Mouse (Mus musculus) midbrain, embryonic 10.5 days (tissue): ENCODE results near the gene Csnk1e. TPM values are rescaled to one million over a fixed set of nuclear protein-coding genes. Genes with fewer than 3 reads are reported as not detected.

Experiments
- DNase-seq: peaks from one replicate; pipeline ENCODE4 v3.0.0-alpha.2; 2017; ENCODE audit warnings: low spot score
- H3K27ac ChIP-seq: fragments of 300-500 bp; sonication (generic); replicated peaks from 2 replicates; pipeline ENCODE4 v1.5.1; 2016; ENCODE audit warnings: mild to moderate bottlenecking
- H3K27me3 ChIP-seq: fragments of 300-500 bp; sonication (generic); 2 replicates; pipeline ENCODE4 v1.6.1; 2016; ENCODE audit warnings: low read depth, mild to moderate bottlenecking; ENCODE audit not compliant: poor library complexity, severe bottlenecking
- H3K36me3 ChIP-seq: fragments of 300-500 bp; sonication (generic); 2 replicates; pipeline ENCODE4 v1.6.1; 2016; ENCODE audit warnings: mild to moderate bottlenecking, moderate library complexity
- H3K4me1 ChIP-seq: fragments of 300-500 bp; sonication (generic); 2 replicates; pipeline ENCODE4 v1.6.1; 2016
- H3K4me3 ChIP-seq: fragments of 300-500 bp; sonication (generic); 2 replicates; pipeline ENCODE4 v1.5.1; 2016; ENCODE audit warnings: mild to moderate bottlenecking, moderate library complexity
- H3K9me3 ChIP-seq: fragments of 300-500 bp; sonication (generic); replicated peaks from 2 replicates; pipeline ENCODE4 v1.6.1; 2016; ENCODE audit warnings: mild to moderate bottlenecking
- WGBS: fragments of 180-500 bp; shearing (Covaris S2); methylation state at CpG from one replicate; pipeline ENCODE4 v1.1.7; 2016; 5-methylcytosine and 5-hydroxymethylcytosine counted together
- polyA plus RNA-seq: library from polyadenylated mRNA; unstranded; fragments of >200 nt; fragmentation: Nextera tagmentation; extraction: Ambion mirVana; gene quantifications from 2 replicates; pipeline ENCODE4 v1.2.1, GENCODE M21; 2016

The Csnk1e gene
- polyA plus RNA-seq: 128 and 162 TPM in 2 replicates

DNA sequence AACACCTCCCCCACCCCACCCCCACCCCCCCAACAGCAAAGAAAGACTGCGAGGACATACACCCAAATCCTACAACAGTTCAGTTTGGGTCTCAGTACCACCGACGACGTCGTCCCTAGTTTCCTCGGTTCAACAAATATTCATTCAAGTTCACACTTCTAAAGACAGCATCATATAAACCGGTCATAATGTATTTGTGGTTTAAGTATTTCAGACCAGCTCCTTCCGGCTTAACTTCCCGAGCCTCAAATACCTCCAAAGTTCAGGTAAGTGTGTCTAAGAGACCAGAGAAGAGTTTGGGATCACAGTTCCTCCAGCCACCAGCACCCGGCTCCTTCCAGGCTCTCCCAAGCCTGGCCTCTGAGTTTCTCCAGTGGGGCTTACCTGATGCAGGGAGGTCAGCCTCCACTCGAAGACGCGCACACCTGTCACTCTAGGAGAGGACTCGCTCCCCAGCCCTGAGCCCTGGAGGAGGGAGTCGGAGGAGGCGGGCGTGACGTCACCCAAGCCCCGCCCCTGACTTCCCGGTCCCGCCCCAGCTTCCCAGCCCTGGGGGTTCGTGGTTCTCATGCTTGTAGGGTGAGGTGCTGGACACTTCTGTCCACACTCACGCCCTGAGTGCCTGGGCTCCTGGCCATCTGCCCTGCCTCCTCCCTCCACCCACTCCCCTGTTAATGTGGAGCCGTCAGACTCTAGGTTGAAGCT lies at the start of gene Csnk1e:
Gene Csnk1e (minus strand): TSS at position 461 of the 705 bp plus-strand sequence.
- Histone ChIP-seq H3K27ac (0 out of 2 replicates have a peak within 1 kb of the TSS, but pooled peaks have one; percentile 53), H3K9me3 (no peaks in the 10 kb centered on the region), H3K4me1 (peaks cover 13% of the 10 kb centered on the region), H3K27me3 (peaks cover 32% of the 10 kb centered on the region), H3K36me3 (no peaks in the 10 kb centered on the region), H3K4me3 (peak within 1 kb of the TSS; percentile 52)
- WGBS: 4% methylated on average over 24 of the region's 24 CpGs
- peak; percentile 71 for DNase-seq

- H3K4me3 ChIP-seq: peak within 1 kb of the TSS; percentile 63
- H3K27ac ChIP-seq: peak within 1 kb of the TSS; percentile 76
- H3K27me3 ChIP-seq: peaks cover 99% of the 10 kb centered on the region
- no peaks in the 10 kb centered on the region for H3K9me3 ChIP-seq
- under 1% methylated on average over 58 of the region's 60 CpGs for WGBS
- peaks cover 44% of the 10 kb centered on the region for H3K4me1 ChIP-seq
- peak; percentile 53 for DNase-seq
- no peaks in the 10 kb centered on the region for H3K36me3 ChIP-seq
Observed at GRCm38 (mm10) chr15:79504707-79505452, 49.5 kb upstream of the Csnk1e start, which contains the start of gene Kcnj4. TSS of gene Kcnj4 (minus strand) at chr15:79505241.

- 72% methylated on average over 5 of the region's 5 CpGs for WGBS
- Histone ChIP-seq H3K4me3 (no peak overlapping the region), H3K9me3 (no peaks in the 10 kb centered on the region), H3K27ac (no peak overlapping the region), H3K27me3 (peaks cover 98% of the 10 kb centered on the region), H3K4me1 (peaks cover 46% of the 10 kb centered on the region), H3K36me3 (no peaks in the 10 kb centered on the region)
- DNase-seq: no peak
Observed at GRCm38 (mm10) chr15:79503438-79503837, 48.1 kb upstream of the Csnk1e start.

- peaks cover 98% of the 10 kb centered on the region for H3K27me3 ChIP-seq
- no peak for DNase-seq
- no peaks in the 10 kb centered on the region for H3K9me3 ChIP-seq
- no peak overlapping the region for H3K27ac ChIP-seq
- H3K4me1 ChIP-seq: peaks cover 46% of the 10 kb centered on the region
- WGBS: 24% methylated on average over 18 of the region's 18 CpGs
- H3K4me3 ChIP-seq: 0 out of 2 replicates have a peak overlapping the region, but pooled peaks have one; percentile 11
- no peaks in the 10 kb centered on the region for H3K36me3 ChIP-seq
Observed at GRCm38 (mm10) chr15:79502891-79503341, 47.5 kb upstream of the Csnk1e start.

DNA sequence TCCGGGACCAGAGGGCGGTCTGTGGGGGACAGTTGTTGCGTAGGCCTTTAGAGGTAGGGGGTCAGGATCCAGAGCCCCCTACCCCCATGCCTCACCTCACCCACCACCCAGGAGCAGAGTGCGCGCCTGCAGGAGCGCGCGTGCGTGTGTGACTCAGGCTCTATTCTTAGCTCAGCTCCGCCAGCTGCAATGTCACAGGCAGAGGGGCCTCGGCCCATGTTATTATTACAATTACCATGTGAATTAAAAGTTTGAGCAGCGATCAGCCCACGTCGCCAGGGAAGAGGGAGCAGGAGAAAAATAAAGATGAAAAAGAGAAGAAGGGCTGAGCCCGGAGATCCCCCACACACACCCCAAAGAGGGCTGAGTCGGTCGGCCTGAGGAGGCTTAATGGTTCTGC lies 44.7 kb upstream of the Csnk1e start:
- H3K27ac ChIP-seq: no peak overlapping the region
- no peak overlapping the region for H3K4me3 ChIP-seq
- H3K4me1 ChIP-seq: peaks cover 24% of the 10 kb centered on the region
- H3K36me3 ChIP-seq: no peaks in the 10 kb centered on the region
- DNase-seq: no peak
- H3K27me3 ChIP-seq: peaks cover 84% of the 10 kb centered on the region
- WGBS: 86% methylated on average over 17 of the region's 17 CpGs
- no peaks in the 10 kb centered on the region for H3K9me3 ChIP-seq

- H3K36me3 ChIP-seq: no peaks in the 10 kb centered on the region
- H3K4me3 ChIP-seq: no peak overlapping the region
- DNase-seq: no peak
- peaks cover 69% of the 10 kb centered on the region for H3K27me3 ChIP-seq
- 60% methylated on average over 18 of the region's 18 CpGs for WGBS
- no peaks in the 10 kb centered on the region for H3K4me1 ChIP-seq
- H3K9me3 ChIP-seq: no peaks in the 10 kb centered on the region
- H3K27ac ChIP-seq: no peak overlapping the region
Observed at GRCm38 (mm10) chr15:79493527-79493926, 38.2 kb upstream of the Csnk1e start.

DNA sequence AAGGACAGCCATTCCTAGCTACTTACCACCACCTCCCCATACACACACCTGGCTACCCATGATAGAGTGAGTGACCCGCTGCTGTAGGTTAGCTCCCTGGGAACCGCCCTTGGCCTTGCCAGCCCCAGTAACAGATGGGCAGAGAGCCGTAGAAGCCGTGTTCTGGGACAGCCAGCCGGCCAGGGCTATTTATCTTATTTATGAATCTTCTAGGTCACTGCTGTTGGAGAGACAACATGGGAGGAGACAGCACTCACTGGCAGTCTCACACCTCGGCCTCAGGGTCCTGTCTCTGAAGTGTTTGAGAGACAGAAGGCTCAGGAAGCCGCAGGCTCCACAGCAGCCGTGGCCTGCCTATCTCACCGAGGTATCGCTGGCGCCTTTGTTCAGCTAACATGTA lies 34.1 kb upstream of the Csnk1e start:
- Histone ChIP-seq H3K27me3 (peaks cover 50% of the 10 kb centered on the region), H3K4me3 (no peak overlapping the region), H3K9me3 (no peaks in the 10 kb centered on the region), H3K27ac (no peak overlapping the region), H3K4me1 (no peaks in the 10 kb centered on the region), H3K36me3 (no peaks in the 10 kb centered on the region)
- no peak for DNase-seq
- WGBS: 87% methylated on average over 11 of the region's 11 CpGs

DNA sequence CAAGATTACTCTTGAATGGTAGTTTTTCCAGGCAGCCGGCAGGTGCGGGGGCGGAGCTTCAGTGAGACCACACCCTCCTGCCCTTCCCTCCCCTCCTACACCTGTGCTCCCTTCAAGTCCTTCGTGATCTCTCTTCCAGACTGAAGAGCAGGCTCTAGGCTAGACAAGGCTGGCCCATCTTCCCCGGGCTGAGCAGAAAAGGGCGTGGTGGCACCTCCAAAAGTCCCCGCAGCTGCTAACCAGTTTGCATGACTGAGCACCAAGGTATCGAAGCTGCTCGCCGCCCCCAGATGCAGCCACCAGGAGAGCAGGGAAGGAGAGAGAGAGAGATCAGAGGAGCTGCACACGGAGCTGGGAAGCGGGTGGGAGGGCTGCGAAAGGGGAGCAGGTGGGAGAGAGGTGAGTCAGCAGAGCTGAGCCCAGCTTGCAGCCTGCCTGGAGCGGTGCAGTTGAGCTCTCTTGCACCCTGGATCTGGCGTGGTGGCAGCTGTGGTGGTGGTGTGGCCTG lies 25.9 kb upstream of the Csnk1e start:
- H3K36me3 ChIP-seq: no peaks in the 10 kb centered on the region
- no peak overlapping the region for H3K4me3 ChIP-seq
- no peaks in the 10 kb centered on the region for H3K9me3 ChIP-seq
- peaks cover 28% of the 10 kb centered on the region for H3K27me3 ChIP-seq
- WGBS: 13% methylated on average over 15 of the region's 15 CpGs
- no peak for DNase-seq
- peaks cover 9% of the 10 kb centered on the region for H3K4me1 ChIP-seq
- no peak overlapping the region for H3K27ac ChIP-seq

DNA sequence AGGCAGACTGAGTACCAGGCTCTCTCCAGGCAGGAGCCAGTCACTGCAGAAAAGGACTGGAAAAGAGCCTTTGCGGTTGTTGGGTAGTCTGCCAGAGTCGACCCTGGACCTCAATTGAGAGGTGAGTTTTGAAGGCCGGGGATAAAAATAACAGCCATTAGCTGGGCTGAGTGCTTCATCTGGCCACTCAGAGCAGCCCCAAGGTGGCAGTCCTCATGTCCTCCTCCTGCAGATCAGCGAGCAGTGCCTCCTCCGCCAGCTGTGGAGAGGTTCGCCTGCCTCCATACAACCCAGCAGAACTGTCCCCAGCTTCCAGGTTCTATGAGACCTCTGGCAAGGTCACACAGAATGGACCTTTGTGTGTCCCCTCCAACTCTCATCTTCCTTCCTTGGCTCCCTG lies 21.9 kb upstream of the Csnk1e start:
- Histone ChIP-seq H3K9me3 (0 out of 2 replicates have a peak, but pooled peaks cover 2% of the 10 kb centered on the region), H3K27ac (no peak overlapping the region), H3K4me3 (no peak overlapping the region), H3K36me3 (no peaks in the 10 kb centered on the region), H3K27me3 (peaks cover 21% of the 10 kb centered on the region), H3K4me1 (peaks cover 9% of the 10 kb centered on the region)
- 64% methylated on average over 6 of the region's 6 CpGs for WGBS
- no peak for DNase-seq

GRCm38 (mm10) chr15:79473638-79474355 lies 18.4 kb upstream of the Csnk1e start:
- WGBS: 57% methylated on average over 12 of the region's 12 CpGs
- no peak for DNase-seq
- H3K4me1 ChIP-seq: peaks cover 8% of the 10 kb centered on the region; the same call in 1 of the 2 replicates
- H3K27me3 ChIP-seq: 0 out of 2 replicates have a peak, but pooled peaks cover 2% of the 10 kb centered on the region
- H3K4me3 ChIP-seq: no peak overlapping the region
- no peaks in the 10 kb centered on the region for H3K36me3 ChIP-seq
- 0 out of 2 replicates have a peak, but pooled peaks cover 2% of the 10 kb centered on the region for H3K9me3 ChIP-seq
- no peak overlapping the region for H3K27ac ChIP-seq

DNA sequence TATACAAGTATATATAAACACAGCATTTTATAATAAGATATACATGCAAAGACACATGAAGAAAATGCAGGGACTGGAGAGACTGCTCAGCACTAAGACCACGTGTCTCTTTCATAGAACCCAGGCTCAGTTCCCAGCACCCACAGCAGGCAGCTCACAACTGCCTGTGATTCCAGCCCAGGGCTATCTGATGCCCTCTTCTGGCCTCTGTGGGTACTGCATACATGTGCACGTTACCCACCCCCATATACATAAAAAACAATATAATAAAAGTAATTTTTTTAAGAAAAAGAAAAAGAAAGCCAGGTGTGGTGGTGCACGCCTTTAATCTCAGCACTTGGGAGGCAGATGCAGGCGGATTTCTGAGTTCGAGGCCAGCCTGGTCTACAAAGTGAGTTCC lies 17.7 kb upstream of the Csnk1e start:
- DNase-seq: no peak
- 84% methylated on average over 5 of the region's 5 CpGs for WGBS
- H3K27me3 ChIP-seq: peaks cover 2% of the 10 kb centered on the region; the same call in 1 of the 2 replicates
- no peak overlapping the region for H3K4me3 ChIP-seq
- H3K27ac ChIP-seq: no peak overlapping the region
- 0 out of 2 replicates have a peak, but pooled peaks cover 2% of the 10 kb centered on the region for H3K9me3 ChIP-seq
- peaks cover 8% of the 10 kb centered on the region; the same call in 1 of the 2 replicates for H3K4me1 ChIP-seq
- H3K36me3 ChIP-seq: no peaks in the 10 kb centered on the region

DNA sequence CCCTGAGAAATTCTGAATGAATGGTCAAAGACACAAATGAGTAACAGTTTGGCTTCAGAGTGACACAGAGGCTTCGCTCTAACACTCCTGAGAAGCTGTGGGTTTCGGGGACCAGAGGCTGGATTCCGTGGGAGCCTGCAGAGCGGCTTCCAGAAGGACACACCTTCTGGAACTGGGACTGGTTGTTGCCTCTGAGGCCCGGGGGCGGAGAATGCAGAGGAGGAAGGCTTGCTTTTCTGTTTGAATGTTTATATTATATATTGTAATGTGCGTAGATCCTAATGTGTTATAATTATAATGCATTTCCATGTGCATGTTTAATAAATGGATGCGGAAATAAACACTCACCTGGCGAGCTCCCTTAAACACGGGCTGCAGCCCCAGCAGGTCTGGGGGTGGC lies 15.7 kb upstream of the Csnk1e start:
- H3K27me3 ChIP-seq: peaks cover 12% of the 10 kb centered on the region
- 51% methylated on average over 10 of the region's 10 CpGs for WGBS
- peaks cover 17% of the 10 kb centered on the region for H3K4me1 ChIP-seq
- DNase-seq: no peak
- H3K4me3 ChIP-seq: peak overlapping the region; percentile 34
- H3K9me3 ChIP-seq: 0 out of 2 replicates have a peak, but pooled peaks cover 2% of the 10 kb centered on the region
- H3K36me3 ChIP-seq: no peaks in the 10 kb centered on the region
- H3K27ac ChIP-seq: no peak overlapping the region
